Mouse (Mus musculus): ENCODE data around the gene B3gnt2. TPM values are rescaled to one million over a fixed set of nuclear protein-coding genes. Genes with fewer than 3 reads are reported as not detected.

B3gnt2 gene
- polyA plus RNA-seq, 1 experiment, result 10.1 TPM

DNA sequence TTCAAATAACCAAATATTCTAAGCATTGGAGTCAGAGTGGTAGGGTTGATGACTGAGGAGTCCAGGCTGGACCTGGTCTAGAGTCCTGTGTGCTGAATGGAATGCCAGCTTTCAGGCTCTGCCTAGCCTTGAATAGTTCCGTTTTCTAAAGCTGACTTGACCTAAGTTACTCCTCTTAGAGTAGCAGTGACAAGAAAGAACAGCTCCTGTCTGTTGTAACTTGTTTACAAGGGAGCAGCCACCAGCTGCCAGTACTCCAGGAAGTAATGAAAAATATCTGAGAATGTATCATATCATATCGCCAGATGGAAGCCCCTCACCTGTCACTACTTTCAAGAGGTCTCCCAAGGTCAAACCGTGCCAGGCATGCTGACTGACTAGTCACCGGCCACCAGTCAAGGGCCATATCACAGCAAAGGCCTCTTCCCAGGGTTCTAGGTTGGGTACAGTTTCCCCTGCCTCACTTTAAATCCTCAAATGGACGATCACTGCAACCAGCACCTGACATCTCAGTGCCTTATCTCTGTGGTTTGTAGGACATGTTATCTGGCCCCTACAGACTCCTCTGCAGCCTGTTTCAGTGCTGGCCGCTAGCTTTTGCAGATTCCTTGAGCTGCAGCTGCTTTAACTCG lies 51.2 kb downstream of the B3gnt2 start:
- Histone ChIP-seq H3K4me3 (ENCODE audit: insufficient read depth, low read length) (no peak overlapping the region), H3K4me1 (ENCODE audit: control insufficient read depth, insufficient read depth, low read length) (no peaks in the 10 kb centered on the region), H3K27ac (ENCODE audit: insufficient read depth, low read length) (no peak overlapping the region)
- no peak for TF ChIP-seq POLR2A (IDR thresholded peaks at IDR 0.05; ENCODE audit: low read depth, low read length)
- TF ChIP-seq CTCF (IDR thresholded peaks at IDR 0.05; ENCODE audit: borderline replicate concordance, insufficient read depth, low read length), result no peak

DNA sequence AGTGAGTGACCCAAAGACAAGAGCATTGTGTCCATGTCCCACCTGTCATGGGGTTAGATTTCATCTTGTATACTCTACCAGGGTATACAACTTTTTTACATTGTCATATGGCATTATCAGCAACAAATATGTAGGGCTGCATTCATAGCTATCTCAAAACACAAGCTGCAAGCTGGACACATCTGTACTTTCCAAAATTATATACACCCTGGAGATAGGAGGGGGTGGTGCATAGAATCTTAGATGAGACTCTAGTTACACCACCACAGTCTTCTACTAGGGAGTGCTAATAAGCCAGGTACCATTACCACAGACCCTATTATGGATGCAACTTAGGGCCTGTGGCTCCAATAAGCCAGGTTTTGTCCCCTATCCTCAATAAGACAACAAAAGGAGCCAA lies 52.7 kb downstream of the B3gnt2 start:
- Histone ChIP-seq H3K4me3 (ENCODE audit: insufficient read depth, low read length) (no peak overlapping the region), H3K27ac (ENCODE audit: insufficient read depth, low read length) (no peak overlapping the region), H3K4me1 (ENCODE audit: control insufficient read depth, insufficient read depth, low read length) (no peaks in the 10 kb centered on the region)
- TF ChIP-seq POLR2A (IDR thresholded peaks at IDR 0.05; ENCODE audit: low read depth, low read length) (no peak), CTCF (IDR thresholded peaks at IDR 0.05; ENCODE audit: borderline replicate concordance, insufficient read depth, low read length) (no peak)

DNA sequence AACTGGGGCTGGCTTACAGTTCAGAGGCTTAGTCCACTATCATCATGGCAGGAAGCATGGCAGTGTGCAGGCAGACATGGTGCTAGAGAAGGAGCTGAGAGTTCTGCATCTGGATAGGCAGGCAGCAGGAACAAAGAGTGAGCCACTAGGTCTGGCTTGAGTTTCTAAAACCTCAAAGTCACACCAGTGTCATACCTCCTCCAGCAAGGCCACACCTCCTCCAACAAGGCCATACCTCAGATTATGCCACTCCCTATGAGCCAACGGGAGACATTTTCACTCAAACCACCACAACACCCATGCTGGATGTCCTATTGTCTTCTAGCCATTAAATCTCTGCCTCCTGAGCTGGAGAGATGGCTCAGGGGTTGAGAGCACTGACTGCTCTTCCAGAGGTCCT lies 55.6 kb downstream of the B3gnt2 start:
- Histone ChIP-seq H3K27ac (ENCODE audit: insufficient read depth, low read length) (no peak overlapping the region), H3K4me3 (ENCODE audit: insufficient read depth, low read length) (no peak overlapping the region), H3K4me1 (ENCODE audit: control insufficient read depth, insufficient read depth, low read length) (peaks cover 2% of the 10 kb centered on the region; the same call in 1 of the 2 replicates)
- TF ChIP-seq CTCF (IDR thresholded peaks at IDR 0.05; ENCODE audit: borderline replicate concordance, insufficient read depth, low read length) (no peak), POLR2A (IDR thresholded peaks at IDR 0.05; ENCODE audit: low read depth, low read length) (no peak)

- Histone ChIP-seq H3K27ac (ENCODE audit: insufficient read depth, low read length) (no peak overlapping the region), H3K4me3 (ENCODE audit: insufficient read depth, low read length) (no peak overlapping the region), H3K4me1 (ENCODE audit: control insufficient read depth, insufficient read depth, low read length) (peaks cover 5% of the 10 kb centered on the region; the same call in 1 of the 2 replicates)
- TF ChIP-seq POLR2A (IDR thresholded peaks at IDR 0.05; ENCODE audit: low read depth, low read length), result no peak
- no peak for TF ChIP-seq CTCF (IDR thresholded peaks at IDR 0.05; ENCODE audit: borderline replicate concordance, insufficient read depth, low read length)
Measured at GRCm38 (mm10) chr11:22799987-22800424, 60.8 kb downstream of the B3gnt2 start.

GRCm38 (mm10) chr11:22798916-22799315 lies 61.8 kb downstream of the B3gnt2 start:
- TF ChIP-seq CTCF (IDR thresholded peaks at IDR 0.05; ENCODE audit: borderline replicate concordance, insufficient read depth, low read length) (no peak), POLR2A (IDR thresholded peaks at IDR 0.05; ENCODE audit: low read depth, low read length) (no peak)
- no peak overlapping the region for H3K4me3 ChIP-seq (ENCODE audit: insufficient read depth, low read length)
- no peak overlapping the region for H3K27ac ChIP-seq (ENCODE audit: insufficient read depth, low read length)
- peaks cover 5% of the 10 kb centered on the region; the same call in 1 of the 2 replicates for H3K4me1 ChIP-seq (ENCODE audit: control insufficient read depth, insufficient read depth, low read length)

DNA sequence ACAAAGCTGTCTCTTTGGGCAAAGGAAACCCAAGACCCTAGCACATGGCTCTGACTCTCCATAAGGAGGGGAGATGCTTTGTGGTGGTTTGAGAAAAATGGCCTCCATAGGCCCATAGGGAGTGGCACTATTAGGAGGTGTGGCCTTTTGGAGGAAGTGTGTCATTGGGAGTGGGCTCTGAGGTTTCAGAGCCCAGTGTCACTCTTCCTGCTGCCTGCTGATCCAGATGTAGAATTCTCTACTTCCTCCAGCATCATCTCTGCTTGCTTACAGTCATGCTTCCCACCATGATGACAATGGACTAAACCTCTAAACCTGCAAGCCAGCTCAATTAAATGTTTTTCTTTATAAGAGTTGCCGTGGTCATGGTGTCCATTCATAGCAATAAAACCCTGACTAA lies 66.0 kb downstream of the B3gnt2 start:
- H3K4me3 ChIP-seq (ENCODE audit: insufficient read depth, low read length), result no peak overlapping the region

DNA sequence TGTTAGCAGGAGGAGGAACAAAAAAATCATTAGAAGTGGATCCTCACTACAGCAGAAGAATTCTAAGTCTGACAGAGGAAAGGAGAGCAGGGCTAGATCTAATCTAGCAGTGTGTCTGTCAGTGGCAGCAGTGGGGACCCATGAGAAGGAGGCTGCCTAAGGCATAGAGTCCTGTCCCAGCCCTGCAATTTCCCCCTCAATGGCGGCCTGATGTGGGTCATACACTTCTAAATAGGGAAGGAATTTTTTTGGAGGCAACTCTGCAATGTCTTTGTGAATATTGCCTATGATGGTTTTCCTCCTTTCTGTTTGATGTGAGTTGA lies 66.9 kb downstream of the B3gnt2 start:
- TF ChIP-seq POLR2A (IDR thresholded peaks at IDR 0.05; ENCODE audit: low read depth, low read length) (no peak), CTCF (IDR thresholded peaks at IDR 0.05; ENCODE audit: borderline replicate concordance, insufficient read depth, low read length) (no peak)
- Histone ChIP-seq H3K4me3 (ENCODE audit: insufficient read depth, low read length) (no peak overlapping the region), H3K27ac (ENCODE audit: insufficient read depth, low read length) (no peak overlapping the region), H3K4me1 (ENCODE audit: control insufficient read depth, insufficient read depth, low read length) (no peaks in the 10 kb centered on the region)

More for the DNA sequence above, 66.0 kb downstream of the B3gnt2 start:
- no peak for TF ChIP-seq CTCF (IDR thresholded peaks at IDR 0.05; ENCODE audit: borderline replicate concordance, insufficient read depth, low read length)
- no peak for TF ChIP-seq POLR2A (IDR thresholded peaks at IDR 0.05; ENCODE audit: low read depth, low read length)
- H3K4me1 ChIP-seq (ENCODE audit: control insufficient read depth, insufficient read depth, low read length), result 0 out of 2 replicates have a peak, but pooled peaks cover 1% of the 10 kb centered on the region
- no peak overlapping the region for H3K27ac ChIP-seq (ENCODE audit: insufficient read depth, low read length)

- TF ChIP-seq CTCF (IDR thresholded peaks at IDR 0.05; ENCODE audit: borderline replicate concordance, insufficient read depth, low read length), result no peak
- no peak for TF ChIP-seq POLR2A (IDR thresholded peaks at IDR 0.05; ENCODE audit: low read depth, low read length)
- H3K4me3 ChIP-seq (ENCODE audit: insufficient read depth, low read length), result no peak overlapping the region
Measured at GRCm38 (mm10) chr11:22793176-22793880, 67.4 kb downstream of the B3gnt2 start.

GRCm38 (mm10) chr11:22792149-22792548 lies 68.6 kb downstream of the B3gnt2 start:
- TF ChIP-seq POLR2A (IDR thresholded peaks at IDR 0.05; ENCODE audit: low read depth, low read length) (no peak), CTCF (IDR thresholded peaks at IDR 0.05; ENCODE audit: borderline replicate concordance, insufficient read depth, low read length) (no peak)
- no peaks in the 10 kb centered on the region for H3K4me1 ChIP-seq (ENCODE audit: control insufficient read depth, insufficient read depth, low read length)

More at GRCm38 (mm10) chr11:22793176-22793880, 67.4 kb downstream of the B3gnt2 start:
- H3K27ac ChIP-seq (ENCODE audit: insufficient read depth, low read length), result no peak overlapping the region
- no peaks in the 10 kb centered on the region for H3K4me1 ChIP-seq (ENCODE audit: control insufficient read depth, insufficient read depth, low read length)

DNA sequence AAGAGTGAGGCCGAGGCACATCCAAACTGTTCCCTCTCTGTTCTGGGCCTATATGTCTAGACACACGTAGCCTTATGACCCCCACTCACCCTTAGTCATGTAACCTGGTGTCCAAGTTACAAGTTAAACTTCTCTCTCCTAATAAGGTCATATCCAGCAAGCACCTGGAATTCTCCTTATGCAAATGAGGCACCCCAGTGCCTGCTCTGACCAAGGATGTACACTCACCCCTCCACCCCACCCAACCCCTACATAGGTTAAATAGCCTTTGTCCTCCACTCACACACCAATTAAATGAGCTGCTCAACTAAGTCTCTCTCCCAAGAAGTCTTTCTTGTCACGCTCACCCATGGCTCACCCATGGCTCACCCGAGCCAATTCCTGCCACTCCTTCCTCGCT lies 69.0 kb downstream of the B3gnt2 start:
- Histone ChIP-seq H3K27ac (ENCODE audit: insufficient read depth, low read length) (no peak overlapping the region), H3K4me1 (ENCODE audit: control insufficient read depth, insufficient read depth, low read length) (no peaks in the 10 kb centered on the region), H3K4me3 (ENCODE audit: insufficient read depth, low read length) (no peak overlapping the region)
- TF ChIP-seq POLR2A (IDR thresholded peaks at IDR 0.05; ENCODE audit: low read depth, low read length) (no peak), CTCF (IDR thresholded peaks at IDR 0.05; ENCODE audit: borderline replicate concordance, insufficient read depth, low read length) (no peak)

More at GRCm38 (mm10) chr11:22792149-22792548, 68.6 kb downstream of the B3gnt2 start:
- Histone ChIP-seq H3K27ac (ENCODE audit: insufficient read depth, low read length) (no peak overlapping the region), H3K4me3 (ENCODE audit: insufficient read depth, low read length) (no peak overlapping the region)

All from embryonic fibroblast, embryonic 13.5 days (primary cell).